Mouse (Mus musculus) granulocyte monocyte progenitor cell, adult 5-6 weeks (primary cell): ENCODE data around the gene Gnb1l. TPM values are rescaled to one million over a fixed set of nuclear protein-coding genes. Genes with fewer than 3 reads are reported as not detected.
A peak's percentile ranks its signal among the peaks of the same experiment; 100 is the strongest.

ENCODE experiments used
- ATAC-seq: replicated peaks from 2 replicates; pipeline ENCODE4 v1.8.0; 2016; ENCODE audit warnings: mild to moderate bottlenecking, moderate TSS enrichment, inconsistent platforms; ENCODE audit not compliant: poor library complexity, severe bottlenecking
- total RNA-seq, 2 experiments: library from RNA; stranded (forward) in 1 of 2; stranded (reverse) in 1 of 2; fragments of 200-712, 200-1000 nt in 1 of 2; fragments of >200 nt in 1 of 2; fragmentation: Nextera tagmentation in 1 of 2; gene quantifications; 2 replicates each; pipeline ENCODE4 v1.2.3; 2014 to 2017

Gnb1l gene
- total RNA-seq, 2 experiments from 2014 or later = 7.5 to 9.5 TPM

- no peak for ATAC-seq
Measured at GRCm38 (mm10) chr16:18583673-18584357, 85.3 kb downstream of the Gnb1l start.

GRCm38 (mm10) chr16:18584901-18585510 is 86.5 kb downstream of the Gnb1l start:
- no peak for ATAC-seq

- no peak for ATAC-seq
Measured at GRCm38 (mm10) chr16:18585676-18586075, 87.2 kb downstream of the Gnb1l start.

GRCm38 (mm10) chr16:18586076-18586905 is 87.8 kb downstream of the Gnb1l start:
- no peak for ATAC-seq

- no peak for ATAC-seq
Measured at GRCm38 (mm10) chr16:18586906-18587546, 88.5 kb downstream of the Gnb1l start.

GRCm38 (mm10) chr16:18587847-18588737 is 89.6 kb downstream of the Gnb1l start:
- ATAC-seq = no peak

- ATAC-seq = no peak
Measured at GRCm38 (mm10) chr16:18588738-18589055, 90.2 kb downstream of the Gnb1l start.

- no peak for ATAC-seq
Measured at GRCm38 (mm10) chr16:18589080-18589621, 90.6 kb downstream of the Gnb1l start.

- peak; percentile 52 for ATAC-seq
Measured at GRCm38 (mm10) chr16:18589804-18590790, 91.6 kb downstream of the Gnb1l start, which contains the start of gene Tbx1. TSS of gene Tbx1 (minus strand) at chr16:18590671.

GRCm38 (mm10) chr16:18591047-18592018 is 92.8 kb downstream of the Gnb1l start:
- ATAC-seq = peak; percentile 40

GRCm38 (mm10) chr16:18593930-18594329 is 95.4 kb downstream of the Gnb1l start:
- ATAC-seq = no peak

GRCm38 (mm10) chr16:18596255-18596654 is 97.7 kb downstream of the Gnb1l start:
- ATAC-seq = no peak

- ATAC-seq = no peak
Measured at GRCm38 (mm10) chr16:18598006-18598405, 99.5 kb downstream of the Gnb1l start.

GRCm38 (mm10) chr16:18601447-18601846 is 102.9 kb downstream of the Gnb1l start:
- ATAC-seq = no peak

- ATAC-seq = no peak
Measured at GRCm38 (mm10) chr16:18604267-18604701, 105.8 kb downstream of the Gnb1l start.

- ATAC-seq = no peak
Measured at GRCm38 (mm10) chr16:18605705-18606104, 107.2 kb downstream of the Gnb1l start.

GRCm38 (mm10) chr16:18608226-18608625 is 109.7 kb downstream of the Gnb1l start:
- no peak for ATAC-seq
